Mouse (Mus musculus) brain, embryonic 14.5 days (tissue): ENCODE measurements around the gene Mertk.

Experiments
- CTCF ChIP-seq: fragments of 200-500 bp; IDR thresholded peaks from 2 replicates; pipeline ENCODE4 v1.5.1; 2012; ENCODE audit warnings: inconsistent platforms, mild to moderate bottlenecking, moderate library complexity, borderline replicate concordance; ENCODE audit not compliant: insufficient read depth, insufficient read length; ENCODE audit errors: extremely low read depth
- POLR2A ChIP-seq: fragments of 200-500 bp; IDR thresholded peaks from 2 replicates; pipeline ENCODE4 v1.6.1; 2012; ENCODE audit warnings: mild to moderate bottlenecking, inconsistent platforms, borderline replicate concordance; ENCODE audit not compliant: poor library complexity, insufficient read depth, insufficient read length, severe bottlenecking; ENCODE audit errors: extremely low read depth

DNA sequence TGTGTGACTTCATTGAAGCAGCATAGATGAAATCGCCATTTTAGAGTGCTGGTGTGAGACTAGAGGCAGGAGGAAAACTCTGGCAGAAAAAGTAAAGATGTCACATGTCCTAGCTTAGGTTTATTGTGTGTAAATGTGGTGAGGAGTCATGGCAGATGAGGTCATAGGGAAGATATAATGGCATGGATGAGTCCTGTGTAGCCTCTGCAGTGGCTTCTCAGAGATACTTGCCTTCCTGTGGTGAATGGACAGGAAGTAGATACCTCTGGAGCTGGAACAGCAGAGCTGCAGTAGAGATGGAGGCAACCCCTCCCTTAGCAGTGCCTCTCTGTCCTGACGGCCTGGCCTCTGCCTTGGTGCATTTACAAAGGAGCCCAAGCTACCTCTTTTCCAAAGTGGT lies 140.7 kb downstream of the Mertk start:
- TF ChIP-seq POLR2A (no peak), CTCF (no peak)
